Mouse (Mus musculus): ENCODE results near the gene Bola2.

The Bola2 gene

DNA sequence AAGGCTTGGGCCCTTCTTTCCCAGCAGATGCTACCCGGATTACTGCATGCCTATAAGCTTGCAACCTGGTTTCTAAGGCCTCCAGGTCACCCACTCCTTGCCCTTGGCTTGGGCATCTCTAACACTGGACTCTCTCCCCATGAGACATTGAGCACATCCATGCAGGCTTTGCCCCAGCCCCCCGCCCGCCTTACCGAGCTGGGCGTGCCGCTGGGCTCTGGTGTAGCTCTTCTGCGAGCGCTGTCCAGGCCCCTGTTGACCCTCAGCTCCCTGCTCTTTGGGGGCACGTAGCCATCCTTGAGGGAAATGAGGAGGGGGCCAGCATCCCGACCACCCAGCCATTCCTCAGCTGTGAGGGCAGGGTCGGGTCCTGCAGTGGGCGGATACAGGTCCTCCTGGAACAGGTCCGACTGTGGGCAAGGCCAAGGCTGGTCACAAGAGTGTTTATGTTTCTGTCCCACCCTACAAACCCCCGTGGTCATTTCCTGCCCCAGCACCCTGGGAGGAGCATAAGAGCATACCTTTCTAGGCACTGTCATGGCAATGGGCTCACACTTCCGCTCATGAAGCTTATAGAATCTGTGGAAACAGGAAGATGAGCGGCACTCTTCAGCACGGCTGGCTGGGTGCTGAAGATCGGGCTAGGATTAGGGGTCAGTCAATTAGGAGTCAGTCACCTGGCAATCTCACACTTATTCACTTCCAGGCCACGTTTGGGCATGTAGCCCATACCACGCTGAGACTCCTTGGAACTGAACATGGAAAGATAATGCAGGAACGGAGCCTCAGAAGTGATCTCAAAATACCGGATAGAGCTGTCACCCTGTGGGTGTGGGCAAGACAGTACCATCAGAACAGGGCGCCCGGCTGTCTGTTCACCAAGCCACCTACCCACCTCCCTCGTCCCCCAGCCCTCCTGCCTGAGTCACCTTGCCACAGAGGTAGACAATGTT is 5.1 kb downstream of the Bola2 start:
- TF ChIP-seq GATA4 (IDR thresholded peaks at IDR 0.05; ENCODE audit: insufficient replicate concordance, low read length) = no peak

DNA sequence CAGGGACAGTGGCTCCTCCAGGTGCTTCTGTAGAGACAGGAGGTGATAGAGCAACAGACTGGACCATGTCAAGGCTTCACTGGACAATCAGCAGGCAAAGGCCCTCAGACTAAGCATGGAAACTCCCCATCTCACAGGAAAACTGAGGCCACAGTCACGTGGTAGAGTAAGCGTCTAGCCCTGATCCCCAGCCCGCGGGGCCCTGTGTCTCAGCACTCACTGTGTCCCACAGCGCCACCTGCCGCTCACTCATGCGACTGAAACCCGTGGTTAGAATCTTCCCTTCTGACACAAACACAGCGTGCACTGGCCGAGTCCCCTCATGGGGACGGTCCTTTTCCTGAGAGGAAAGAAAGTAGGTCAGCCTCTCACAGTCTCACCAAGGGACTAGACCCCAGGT is 5.9 kb downstream of the Bola2 start:
- no peak for TF ChIP-seq GATA4 (IDR thresholded peaks at IDR 0.05; ENCODE audit: insufficient replicate concordance, low read length)

DNA sequence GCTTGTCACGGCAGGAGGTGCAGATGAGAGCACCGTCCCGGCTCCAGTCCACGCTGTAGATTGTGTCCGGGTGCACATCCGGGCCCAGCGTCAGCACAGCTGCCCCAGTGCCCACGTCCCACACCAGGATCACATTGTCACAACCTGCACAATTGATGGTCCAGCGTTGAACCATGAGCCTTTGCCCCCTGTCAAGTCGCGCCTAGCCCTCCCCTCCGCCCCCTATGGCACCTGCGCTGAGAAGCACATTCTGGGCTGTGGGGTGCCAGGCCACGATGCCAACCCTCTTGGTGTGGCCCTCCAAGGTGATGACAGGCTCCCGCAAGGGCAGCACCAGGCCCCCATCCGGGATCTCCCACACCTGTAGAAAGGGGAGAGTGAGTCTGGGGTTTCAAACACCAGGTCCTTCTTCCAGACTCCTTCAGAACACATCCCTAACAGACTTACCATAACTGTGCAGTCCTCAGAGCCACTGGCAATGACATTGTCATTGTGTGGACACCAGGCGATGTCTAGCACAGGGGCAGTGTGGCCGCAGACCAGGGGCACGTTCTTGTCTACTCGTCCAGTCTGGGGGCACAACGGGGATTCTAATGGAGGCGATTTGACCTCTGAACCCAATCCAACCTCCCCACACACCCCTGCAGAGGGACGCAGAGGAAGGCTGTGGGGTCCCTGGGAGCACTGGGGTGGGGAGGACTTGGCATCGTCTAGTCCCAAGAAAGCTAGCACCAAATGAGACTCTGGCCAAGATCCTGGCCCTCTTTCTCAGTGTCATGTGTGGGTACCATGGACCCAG is 6.6 kb downstream of the Bola2 start:
- TF ChIP-seq GATA4 (IDR thresholded peaks at IDR 0.05; ENCODE audit: insufficient replicate concordance, low read length) = no peak

DNA sequence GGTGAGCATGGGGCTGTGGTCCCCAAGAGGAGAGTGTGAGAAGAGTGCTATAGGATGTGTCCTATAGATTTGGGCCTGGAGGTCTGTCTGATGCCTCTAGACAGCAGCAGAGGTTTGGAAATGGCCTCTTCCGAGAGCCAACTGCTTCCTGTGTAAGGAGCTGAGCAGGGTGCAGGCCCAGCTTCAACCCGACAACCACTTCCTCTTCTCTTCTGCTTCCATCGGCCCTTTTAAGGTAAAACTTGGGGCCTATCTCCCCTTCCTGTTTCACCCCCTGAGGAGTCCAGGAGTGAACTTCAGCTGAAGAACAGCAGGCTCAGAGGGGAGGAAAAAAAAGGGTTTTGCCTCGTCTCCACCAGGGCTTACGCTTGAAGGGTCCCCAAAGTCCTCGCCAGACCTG is 7.2 kb downstream of the Bola2 start:
- no peak for TF ChIP-seq GATA4 (IDR thresholded peaks at IDR 0.05; ENCODE audit: insufficient replicate concordance, low read length)

DNA sequence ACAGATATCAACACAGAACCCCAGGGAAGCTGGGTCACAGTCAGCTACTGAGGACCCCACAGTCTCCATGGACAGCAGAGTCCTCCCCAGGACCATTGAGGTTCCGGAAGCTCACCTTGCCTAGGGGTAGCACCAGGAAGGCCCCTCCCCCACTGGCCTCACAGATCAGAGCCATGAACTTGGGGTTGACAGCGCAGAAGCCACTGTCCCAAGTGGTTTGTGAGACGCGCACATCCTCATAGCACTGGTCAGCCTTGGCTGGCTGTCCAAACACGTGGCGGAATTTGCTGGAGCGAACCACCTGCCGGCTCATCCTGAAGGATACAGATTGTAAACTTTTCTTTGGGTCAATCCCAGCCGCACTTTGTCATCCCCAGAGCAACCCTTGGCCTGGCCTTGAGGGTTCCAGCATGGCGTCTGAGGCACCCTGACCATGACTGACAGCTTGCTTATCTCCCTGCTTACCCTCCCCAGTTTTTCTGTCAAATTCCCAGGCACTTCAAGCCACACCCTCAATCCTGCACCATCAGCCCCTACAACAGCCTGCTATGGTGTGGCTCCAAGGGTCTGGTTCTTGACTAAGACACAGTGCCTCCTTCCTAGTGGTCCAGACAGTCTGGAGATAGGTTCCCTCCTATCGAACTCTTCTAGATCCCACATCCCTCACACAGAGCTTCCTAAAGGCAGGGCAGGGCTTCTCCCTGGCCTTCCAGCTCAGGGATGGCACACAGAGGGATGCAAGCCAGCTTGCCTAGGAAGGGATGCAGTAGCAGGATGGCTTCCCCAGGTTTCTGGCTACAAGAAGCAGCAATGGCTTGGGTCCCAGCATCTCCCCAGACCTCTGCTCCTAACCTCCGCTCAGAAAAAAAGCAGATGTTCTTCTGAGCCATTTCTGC is 7.9 kb downstream of the Bola2 start:
- no peak for TF ChIP-seq GATA4 (IDR thresholded peaks at IDR 0.05; ENCODE audit: insufficient replicate concordance, low read length)

DNA sequence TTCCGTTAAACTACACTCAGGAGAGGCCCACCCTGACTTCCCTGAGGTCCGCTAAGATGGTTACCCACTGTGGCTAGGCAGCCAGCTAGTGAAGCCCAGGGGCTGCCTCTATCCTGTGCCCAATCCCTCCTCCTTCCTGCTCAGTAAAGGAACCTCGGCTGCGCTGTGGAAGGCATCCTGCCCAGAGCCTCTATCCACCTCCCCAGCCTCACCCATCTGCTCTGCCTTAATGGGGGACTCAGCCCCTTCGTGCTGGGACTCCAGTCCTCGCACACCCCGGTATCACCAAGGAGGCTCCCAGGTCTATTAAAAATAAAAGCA is 8.5 kb downstream of the Bola2 start:
- TF ChIP-seq GATA4 (IDR thresholded peaks at IDR 0.05; ENCODE audit: insufficient replicate concordance, low read length) = no peak

DNA sequence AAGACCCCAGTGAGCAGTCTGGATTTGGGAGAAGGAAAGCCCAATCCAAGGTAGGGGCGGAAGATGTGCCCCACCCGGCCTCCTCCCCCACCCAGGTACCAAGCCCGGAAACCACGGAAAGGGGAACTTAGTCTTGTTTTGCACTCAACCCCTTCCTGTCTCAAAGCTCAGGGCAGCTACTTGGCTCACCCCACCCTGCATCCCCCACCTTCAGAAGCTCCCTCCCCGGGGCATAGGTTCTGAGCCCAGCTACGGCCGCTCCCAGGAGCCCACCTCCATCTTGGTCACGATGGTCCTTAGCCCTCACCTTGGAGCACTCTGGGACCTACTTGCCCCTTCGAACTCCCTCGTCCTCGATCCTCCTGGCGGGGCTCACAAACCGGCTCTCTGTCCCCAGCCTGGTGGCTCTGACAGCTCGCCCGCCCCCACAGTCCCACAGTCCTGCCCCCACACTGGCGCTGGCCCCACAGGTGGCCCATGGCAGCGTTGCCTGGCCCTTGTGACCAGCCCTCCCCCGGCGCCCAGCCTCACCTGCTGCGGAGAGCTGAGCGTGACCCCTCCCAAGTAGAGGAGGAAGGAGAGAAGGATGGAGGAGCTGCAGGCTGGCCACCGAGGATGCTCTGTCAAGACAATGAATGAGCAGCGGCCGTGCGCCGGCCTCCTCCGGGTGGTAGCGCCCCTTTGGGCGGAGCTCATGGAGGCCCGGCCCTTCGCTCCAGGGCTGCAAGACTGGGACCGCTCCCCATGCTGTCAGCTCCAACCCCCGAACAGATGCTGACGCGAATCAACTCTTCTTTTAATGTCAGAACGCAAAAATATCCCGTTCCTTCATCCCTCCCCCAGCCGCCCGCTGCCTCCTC is 9.2 kb downstream of the Bola2 start:
- TF ChIP-seq GATA4 (IDR thresholded peaks at IDR 0.05; ENCODE audit: insufficient replicate concordance, low read length) = no peak

DNA sequence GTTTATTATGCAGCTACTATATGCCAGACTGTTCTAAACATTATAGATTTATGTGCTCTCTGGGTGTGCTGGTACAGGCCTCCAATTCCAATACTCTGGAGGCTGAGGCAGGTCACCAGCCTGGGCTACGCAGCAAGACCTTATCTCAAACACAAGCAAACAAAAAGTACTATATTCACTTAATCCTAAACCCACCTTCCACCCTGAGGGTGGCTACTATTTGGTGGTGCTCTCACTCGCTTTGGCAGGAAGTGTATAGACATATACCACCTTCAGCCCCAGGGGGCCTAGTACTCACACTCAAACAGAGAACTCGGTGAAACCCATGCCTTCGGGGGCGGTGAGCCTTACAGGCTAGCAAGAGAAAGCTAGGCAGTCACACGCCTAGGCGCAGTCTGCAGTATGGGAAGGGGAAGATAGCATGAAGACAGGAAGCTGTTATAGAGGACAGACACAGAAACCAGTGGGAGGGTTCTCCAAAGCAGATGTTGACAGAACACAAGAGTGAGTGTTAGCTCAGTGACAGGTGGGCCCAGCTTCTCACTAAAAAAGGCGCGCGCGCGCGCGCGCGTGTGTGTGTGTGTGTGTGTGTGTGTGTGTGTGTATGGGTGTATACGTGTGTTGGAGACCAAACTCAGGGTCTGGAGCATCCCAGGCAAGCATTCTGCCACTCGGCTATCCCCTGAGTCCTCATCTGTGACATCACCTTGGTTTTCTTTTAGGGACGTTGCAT is 12.4 kb downstream of the Bola2 start, which contains the start of gene Coro1a:
TSS of gene Coro1a (minus strand) at position 346 of the 733 bp plus-strand sequence.
- TF ChIP-seq GATA4 (IDR thresholded peaks at IDR 0.05; ENCODE audit: insufficient replicate concordance, low read length) = no peak

DNA sequence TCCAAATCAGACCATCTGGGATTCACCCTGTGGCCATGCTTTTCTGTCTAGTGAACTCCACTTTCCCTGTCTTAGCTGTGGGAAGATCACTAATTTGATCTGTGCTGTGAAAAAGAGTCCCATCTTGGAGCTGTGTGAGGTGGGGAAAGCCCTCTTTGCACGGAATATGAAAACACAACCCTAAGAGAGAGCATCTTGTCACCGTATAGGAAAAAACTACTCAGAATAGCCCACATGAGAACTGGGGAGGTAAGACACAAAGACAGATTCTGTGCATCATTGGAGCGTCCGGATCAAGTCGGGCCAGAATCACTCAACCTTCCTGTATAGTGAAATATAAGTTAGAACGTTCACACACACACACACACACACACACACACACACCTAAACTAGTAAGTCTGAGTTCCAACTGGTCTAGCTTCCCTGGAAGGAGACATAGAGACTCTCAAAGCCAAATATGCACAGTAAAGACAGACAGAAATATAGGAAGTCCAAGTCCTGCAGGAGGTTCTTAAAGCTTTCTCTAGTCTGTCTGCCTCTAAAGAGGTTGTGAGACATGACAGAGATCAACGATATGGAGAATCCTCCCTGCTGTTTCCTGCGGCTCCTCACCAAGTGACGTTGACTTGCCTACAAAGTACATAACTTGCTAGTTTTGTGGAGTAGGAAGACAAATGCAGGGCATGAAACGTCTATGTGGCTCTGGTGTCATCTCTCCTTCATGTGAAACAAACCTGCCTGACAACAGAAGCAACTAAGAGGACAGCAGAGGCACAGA is 13.2 kb downstream of the Bola2 start:
- TF ChIP-seq GATA4 (IDR thresholded peaks at IDR 0.05; ENCODE audit: insufficient replicate concordance, low read length) = no peak

DNA sequence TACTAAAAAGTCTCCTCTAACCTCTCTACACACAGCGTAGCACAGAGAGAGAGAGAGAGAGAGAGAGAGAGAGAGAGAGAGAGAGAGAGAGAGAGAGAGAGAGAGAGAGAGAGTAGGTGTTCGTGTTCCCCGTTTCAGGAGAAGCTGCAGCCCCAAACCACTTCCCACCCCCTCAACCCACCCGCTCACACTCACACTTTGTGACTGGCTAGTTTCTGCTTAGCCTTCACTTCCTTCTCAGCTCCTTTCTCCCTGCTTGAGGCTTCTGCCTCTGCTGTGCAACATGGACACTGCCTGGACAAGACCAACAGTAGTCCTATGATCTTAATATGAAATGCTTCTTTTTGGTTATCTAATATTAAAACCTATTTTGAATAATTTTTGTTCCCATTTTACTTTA is 15.1 kb downstream of the Bola2 start:
- no peak for TF ChIP-seq GATA4 (IDR thresholded peaks at IDR 0.05; ENCODE audit: insufficient replicate concordance, low read length)

DNA sequence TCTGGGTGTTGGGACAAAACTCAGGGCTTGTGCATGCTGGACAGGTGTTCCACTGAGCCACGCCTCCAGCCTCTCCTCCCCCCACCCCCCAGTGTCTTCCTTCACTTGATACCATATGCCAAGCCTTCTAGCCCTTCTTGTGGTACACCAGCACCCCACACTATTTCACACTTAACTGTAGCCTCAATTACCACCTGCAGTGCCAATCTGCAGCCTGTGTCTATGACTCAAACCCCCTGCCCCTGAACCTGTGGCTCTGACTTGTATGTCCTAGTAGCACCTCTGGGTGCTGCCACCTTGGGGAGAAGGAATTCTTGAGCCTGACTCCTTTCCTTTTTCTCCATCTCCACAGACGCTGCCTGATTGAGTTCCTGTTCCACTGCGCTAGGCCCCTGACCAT is 16.7 kb downstream of the Bola2 start:
- TF ChIP-seq GATA4 (IDR thresholded peaks at IDR 0.05; ENCODE audit: insufficient replicate concordance, low read length) = no peak

DNA sequence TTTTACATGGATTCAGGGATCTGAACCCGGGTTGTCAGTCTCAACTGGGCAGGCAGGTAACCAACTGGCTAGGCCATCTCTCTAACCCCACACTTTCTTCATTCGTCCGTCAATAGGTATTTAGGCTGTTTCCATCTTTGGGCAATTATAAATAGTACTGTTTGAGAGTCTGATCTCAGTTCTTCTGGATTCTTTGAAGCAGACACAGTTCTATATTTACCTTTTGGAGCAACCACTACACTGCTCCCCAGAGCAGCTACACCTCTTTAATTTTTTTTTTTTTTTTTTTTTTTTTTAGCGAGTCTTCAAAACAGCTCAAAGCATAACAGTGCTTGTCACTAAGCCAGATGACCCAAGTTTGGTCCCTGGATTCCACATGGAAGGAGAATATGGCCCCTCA is 20.5 kb downstream of the Bola2 start:
- no peak for TF ChIP-seq GATA4 (IDR thresholded peaks at IDR 0.05; ENCODE audit: insufficient replicate concordance, low read length)

DNA sequence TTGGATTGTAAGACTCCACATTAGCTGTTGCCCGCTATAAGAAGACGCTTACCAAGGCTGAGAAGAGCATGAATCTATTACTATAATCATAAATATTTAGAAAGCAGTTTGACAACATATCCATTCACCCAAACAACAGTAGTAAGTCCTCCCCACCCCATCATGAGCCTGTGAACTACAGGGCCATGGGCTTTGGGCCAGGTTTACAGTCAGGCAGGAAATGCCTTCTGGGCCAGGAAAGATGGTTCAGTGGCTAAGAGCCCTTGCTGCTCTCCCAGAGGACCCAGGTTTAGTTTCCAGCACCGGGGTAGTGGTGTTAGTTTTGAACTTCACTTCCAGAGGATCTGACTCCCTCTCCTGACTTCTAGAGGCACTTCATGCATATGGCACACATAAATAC is 22.4 kb downstream of the Bola2 start:
- no peak for TF ChIP-seq GATA4 (IDR thresholded peaks at IDR 0.05; ENCODE audit: insufficient replicate concordance, low read length)

Data from liver, adult (tissue).